Comparison of ENCODE assay signal across 20 mouse cellular contexts in genomic region chr11:31892152-31892551, GRCm38 (mm10). TPM values are rescaled to one million over a fixed set of nuclear protein-coding genes. Genes with fewer than 3 reads are reported as not detected.
A peak's percentile ranks its signal among the peaks of the same experiment; 100 is the strongest.
DNase-seq lines count a peak whose midpoint lies in the region; ATAC-seq and TF ChIP-seq lines count a peak whose summit lies in the region.
"Had no signal": no experiment of that assay in that cellular context is flagged by ENCODE, and none has a peak within 500 bp of the region (broad histone marks: within the 10 kb centered on the region; RNA-seq: fewer than 3 reads in every experiment).

No protein-coding gene starts in this region.

- peaks cover 34% of the 10 kb centered on the region for H3K4me1 ChIP-seq in heart, embryonic 10.5 days
- H3K4me1 ChIP-seq in heart, postnatal 0 days (ENCODE audit: control insufficient read depth, insufficient read depth) = peaks cover 45% of the 10 kb centered on the region
- H3K4me1 ChIP-seq in thymus, adult 2 months (replicated peaks; ENCODE audit: control insufficient read depth, insufficient read depth, low read length) = peaks cover 4% of the 10 kb centered on the region
- H3K4me1 ChIP-seq in hindbrain, embryonic 11.5 days (replicated peaks; ENCODE audit: control insufficient read depth, insufficient read depth, low read length) = no peaks in the 10 kb centered on the region
- H3K4me1 ChIP-seq: forebrain, embryonic 10.5 days had no signal

- 35% methylated on average over 3 of the region's 3 CpGs for WGBS in heart, embryonic 10.5 days
- 34% methylated on average over 3 of the region's 3 CpGs for WGBS in heart, postnatal 0 days
- WGBS in thymus, adult 2 months = 4% methylated on average over 3 of the region's 3 CpGs
- WGBS in hindbrain, embryonic 11.5 days = 70% methylated on average over 3 of the region's 3 CpGs

- DNase-seq in heart, embryonic 10.5 days (ENCODE audit: low spot score) = no peak
- no peak for DNase-seq in heart, postnatal 14 days
- no peak for DNase-seq in heart, postnatal 0 days (ENCODE audit: low spot score)
- DNase-seq in heart, postnatal 25 days (ENCODE audit: low spot score) = no peak
- peak; percentile 6 for DNase-seq in thymus, adult 2 months
- DNase-seq in thymus, postnatal 4 days = no peak
- DNase-seq in hindbrain, embryonic 11.5 days (ENCODE audit: low spot score) = no peak
- DNase-seq: adrenal gland, adult 8-10 months; cerebellum, adult 8-10 months; forebrain, postnatal 0 days; heart, adult 18-20 months; kidney, adult 11 months; kidney, postnatal 10 days; left cerebral cortex, postnatal 4 days; lung, postnatal 10 days; midbrain, embryonic 14.5 days had no signal

- intact Hi-C loops in heart, postnatal 14 days (cut with DNase I) = no loop called here
- intact Hi-C loops in heart, postnatal 25 days (cut with DNase I) = loop anchor here (5.0 kb wide), 1 partner anchor 40 kb away; no protein-coding TSS in a partner anchor

- H3K27me3 ChIP-seq in heart, embryonic 10.5 days (ENCODE audit: insufficient read depth, poor library complexity, severe bottlenecking) = no peaks in the 10 kb centered on the region
- H3K27me3 ChIP-seq in heart, postnatal 0 days (ENCODE audit: control insufficient read depth, insufficient read depth, low read length) = no peaks in the 10 kb centered on the region
- H3K27me3 ChIP-seq in thymus, adult 2 months (ENCODE audit: control insufficient read depth, insufficient read depth, low read length) = no peaks in the 10 kb centered on the region
- H3K27me3 ChIP-seq in hindbrain, embryonic 11.5 days (ENCODE audit: control insufficient read depth, insufficient read depth, low read length) = no peaks in the 10 kb centered on the region
- H3K27me3 ChIP-seq: liver, embryonic 15.5 days had no signal

- no peak overlapping the region for H3K9ac ChIP-seq in heart, postnatal 0 days (replicated peaks; ENCODE audit: low read depth, low read length)
- H3K9ac ChIP-seq in hindbrain, embryonic 11.5 days (ENCODE audit: low read depth, low read length) = no peak overlapping the region
- H3K9ac ChIP-seq: forebrain, postnatal 0 days; liver, embryonic 15.5 days had no signal

- H3K4me2 ChIP-seq in heart, postnatal 0 days (ENCODE audit: low read depth, low read length) = no peak overlapping the region
- H3K4me2 ChIP-seq in hindbrain, embryonic 11.5 days (replicated peaks; ENCODE audit: low read depth, low read length) = no peak overlapping the region
- H3K4me2 ChIP-seq: liver, embryonic 15.5 days had no signal

- no peak for TF ChIP-seq CTCF in heart, postnatal 0 days (IDR thresholded peaks at IDR 0.05; ENCODE audit: low read depth)
- no peak for TF ChIP-seq CTCF in thymus, adult 2 months (IDR thresholded peaks at IDR 0.05; ENCODE audit: borderline replicate concordance, control insufficient read depth, extremely low read depth, insufficient read depth, low read length, poor library complexity)

- no peak overlapping the region for H3K4me3 ChIP-seq in heart, embryonic 10.5 days
- no peak overlapping the region for H3K4me3 ChIP-seq in heart, postnatal 0 days (ENCODE audit: low read depth, low read length)
- H3K4me3 ChIP-seq in thymus, adult 2 months (ENCODE audit: control insufficient read depth, insufficient read depth, low read length) = no peak overlapping the region
- H3K4me3 ChIP-seq in hindbrain, embryonic 11.5 days (ENCODE audit: low read depth, low read length) = no peak overlapping the region
- H3K4me3 ChIP-seq: forebrain, embryonic 10.5 days; liver, embryonic 15.5 days had no signal

- ATAC-seq in heart, postnatal 0 days (ENCODE audit: insufficient read depth, low read depth) = no peak
- ATAC-seq in inflammation-experienced regulatory T-cells, adult 6 months = peak; percentile 70
- ATAC-seq in hindbrain, embryonic 11.5 days (ENCODE audit: low FRiP score) = no peak
- ATAC-seq: forebrain, postnatal 0 days; hindbrain, embryonic 16.5 days had no signal

- H3K9me3 ChIP-seq in heart, embryonic 10.5 days = no peaks in the 10 kb centered on the region
- H3K9me3 ChIP-seq in heart, postnatal 0 days (replicated peaks; ENCODE audit: control insufficient read depth, low read length) = no peaks in the 10 kb centered on the region
- no peaks in the 10 kb centered on the region for H3K9me3 ChIP-seq in hindbrain, embryonic 11.5 days (ENCODE audit: control insufficient read depth, low read length)
- H3K9me3 ChIP-seq: forebrain, embryonic 10.5 days; liver, embryonic 15.5 days had no signal

- H3K27ac ChIP-seq in heart, embryonic 10.5 days = peak overlapping the region; percentile 64
- H3K27ac ChIP-seq in heart, postnatal 0 days (ENCODE audit: low read depth) = peak overlapping the region; percentile 2; the same call in 1 of the 2 replicates
- no peak overlapping the region for H3K27ac ChIP-seq in thymus, adult 2 months (ENCODE audit: control insufficient read depth, insufficient read depth, low read length)
- H3K27ac ChIP-seq in hindbrain, embryonic 11.5 days (ENCODE audit: low read depth, low read length) = no peak overlapping the region
- H3K27ac ChIP-seq: forebrain, embryonic 10.5 days; liver, embryonic 15.5 days had no signal

- no peak for TF ChIP-seq EP300 in heart, postnatal 0 days (IDR thresholded peaks at IDR 0.05; ENCODE audit: low read depth)

- no peak for TF ChIP-seq POLR2A in thymus, adult 2 months (IDR thresholded peaks at IDR 0.05; ENCODE audit: control insufficient read depth, extremely low read depth, insufficient read depth, low read length, poor library complexity)

- H3K36me3 ChIP-seq in heart, embryonic 10.5 days = peaks cover 8% of the 10 kb centered on the region; the same call in 1 of the 2 replicates
- H3K36me3 ChIP-seq in heart, postnatal 0 days (replicated peaks; ENCODE audit: control insufficient read depth, insufficient read depth, low read length) = peaks cover 12% of the 10 kb centered on the region
- H3K36me3 ChIP-seq in thymus, adult 2 months (ENCODE audit: control insufficient read depth, insufficient read depth, low read length) = no peaks in the 10 kb centered on the region; the same call in 1 of the 2 replicates
- no peaks in the 10 kb centered on the region for H3K36me3 ChIP-seq in hindbrain, embryonic 11.5 days (ENCODE audit: control insufficient read depth, insufficient read depth, low read length)
- H3K36me3 ChIP-seq: forebrain, embryonic 10.5 days had no signal

RNA-seq across cellular contexts. Expression of gene Cpeb4, which starts 20.1 kb away (rescaled TPM):
- 5.4 and 8.3 TPM in 2 replicates for polyA plus RNA-seq in heart, embryonic 10.5 days (2016; fragmentation: Nextera tagmentation; extraction: Ambion mirVana)
- total RNA-seq in heart, postnatal 14 days (2021) = 10 to 100 TPM; 82.8 to 94.9 TPM
- total RNA-seq in heart, postnatal 0 days (2014; rRNA removed; ENCODE audit: low replicate concordance) = 30.2 and 39.6 TPM in 2 replicates
- polyA plus RNA-seq in heart, postnatal 0 days (2015; fragmentation: Nextera tagmentation; extraction: Ambion mirVana) = 6.5 and 7.2 TPM in 2 replicates
- 10 to 100 TPM; 80.9 to 92.0 TPM for total RNA-seq in heart, postnatal 25 days (2021)
- 12.0 and 13.0 TPM in 2 replicates for polyA plus RNA-seq in thymus, adult 2 months (2012; rRNA removed)
- polyA plus RNA-seq in inflammation-experienced regulatory T-cells, adult 6 months (2017; shearing (Covaris generic)) = 1 to 10 TPM; 5.3 to 7.4 (median 7.0) TPM
- polyA plus RNA-seq in hindbrain, embryonic 11.5 days (2014; fragmentation: Nextera tagmentation; extraction: Ambion mirVana) = 14.3 and 16.7 TPM in 2 replicates

Comparison
In these comparisons a context has a peak if more than half of its experiments do, and no peak if none do; other contexts are left out.
1. H3K27ac ChIP-seq: peak in heart, embryonic 10.5 days (single experiment) and heart, postnatal 0 days (single experiment); none in thymus, adult 2 months (single experiment) and hindbrain, embryonic 11.5 days (single experiment).